Mouse (Mus musculus): Measurements from ENCODE around the gene Hpn. TPM values are rescaled to one million over a fixed set of nuclear protein-coding genes. Genes with fewer than 3 reads are reported as not detected.

The Hpn gene
- 26.4 and 27.5 TPM in 2 replicates for polyA plus RNA-seq (2014; fragmentation: Nextera tagmentation; extraction: Ambion mirVana)

DNA sequence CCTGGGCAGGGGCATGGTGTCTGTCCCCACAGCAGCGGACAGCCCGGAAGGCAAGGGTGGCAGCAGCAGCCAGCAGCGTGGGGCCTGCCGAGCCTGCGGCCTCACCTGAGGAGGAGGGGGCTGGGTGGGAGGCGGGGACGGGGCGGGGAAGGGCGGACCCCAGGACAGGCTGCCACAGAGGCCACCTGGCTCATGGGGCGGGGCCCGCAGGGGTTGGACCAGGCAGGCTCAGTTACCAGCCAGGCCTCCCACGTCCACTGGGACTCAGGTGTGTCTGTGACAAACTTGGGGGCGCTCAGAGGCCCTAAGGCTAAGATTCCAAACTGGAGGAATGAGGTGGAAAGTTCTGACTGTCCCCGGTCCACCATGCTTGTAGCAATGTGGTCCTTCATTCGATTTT lies at the start of gene Hpn:
Hpn (minus strand) TSS at position 109 of the 400 bp plus-strand sequence.
- peaks cover 25% of the 10 kb centered on the region for H3K4me1 ChIP-seq (ENCODE audit: control insufficient read depth, insufficient read depth, low read length)
- ATAC-seq (ENCODE audit: low FRiP score, low TSS enrichment): peak; percentile 58
- 11% methylated on average over 15 of the region's 15 CpGs for WGBS
- H3K4me2 ChIP-seq (replicated peaks; ENCODE audit: low read depth, low read length): peak within 1 kb of the TSS; percentile 36
- no peaks in the 10 kb centered on the region for H3K9me3 ChIP-seq (ENCODE audit: control insufficient read depth, low read length)
- peak within 1 kb of the TSS; percentile 71 for H3K27ac ChIP-seq (ENCODE audit: low read depth, low read length)
- H3K36me3 ChIP-seq (ENCODE audit: control insufficient read depth, insufficient read depth, low read length): no peaks in the 10 kb centered on the region
- peak within 1 kb of the TSS; percentile 34; the same call in 1 of the 2 replicates for H3K9ac ChIP-seq (ENCODE audit: low read depth, low read length)
- peak within 1 kb of the TSS; percentile 19 for H3K4me3 ChIP-seq (ENCODE audit: low read length)
- H3K27me3 ChIP-seq (ENCODE audit: control insufficient read depth, insufficient read depth, low read length): no peaks in the 10 kb centered on the region

DNA sequence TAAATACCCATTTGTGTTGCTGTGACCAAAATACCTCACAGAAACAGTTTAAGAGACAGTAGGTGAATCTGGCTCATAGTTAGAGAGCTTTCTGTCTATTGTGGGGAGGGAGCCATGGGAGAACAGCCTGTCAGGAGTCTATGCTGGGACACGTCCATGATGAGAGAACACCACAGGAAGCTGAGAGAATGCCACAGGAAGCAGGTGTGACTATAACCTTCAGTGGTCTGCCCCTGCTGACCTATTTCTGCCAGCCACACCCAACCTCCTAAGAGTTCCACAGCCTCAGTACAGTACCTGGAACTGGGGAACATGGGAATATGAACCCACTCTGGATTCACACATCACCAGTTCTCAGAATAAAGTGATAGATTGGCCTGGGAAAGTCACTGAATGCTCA lies 49.7 kb upstream of the Hpn start:
- no peak overlapping the region for H3K4me3 ChIP-seq (ENCODE audit: low read length)
- WGBS: 57% methylated on average over 1 of the region's 1 CpGs

DNA sequence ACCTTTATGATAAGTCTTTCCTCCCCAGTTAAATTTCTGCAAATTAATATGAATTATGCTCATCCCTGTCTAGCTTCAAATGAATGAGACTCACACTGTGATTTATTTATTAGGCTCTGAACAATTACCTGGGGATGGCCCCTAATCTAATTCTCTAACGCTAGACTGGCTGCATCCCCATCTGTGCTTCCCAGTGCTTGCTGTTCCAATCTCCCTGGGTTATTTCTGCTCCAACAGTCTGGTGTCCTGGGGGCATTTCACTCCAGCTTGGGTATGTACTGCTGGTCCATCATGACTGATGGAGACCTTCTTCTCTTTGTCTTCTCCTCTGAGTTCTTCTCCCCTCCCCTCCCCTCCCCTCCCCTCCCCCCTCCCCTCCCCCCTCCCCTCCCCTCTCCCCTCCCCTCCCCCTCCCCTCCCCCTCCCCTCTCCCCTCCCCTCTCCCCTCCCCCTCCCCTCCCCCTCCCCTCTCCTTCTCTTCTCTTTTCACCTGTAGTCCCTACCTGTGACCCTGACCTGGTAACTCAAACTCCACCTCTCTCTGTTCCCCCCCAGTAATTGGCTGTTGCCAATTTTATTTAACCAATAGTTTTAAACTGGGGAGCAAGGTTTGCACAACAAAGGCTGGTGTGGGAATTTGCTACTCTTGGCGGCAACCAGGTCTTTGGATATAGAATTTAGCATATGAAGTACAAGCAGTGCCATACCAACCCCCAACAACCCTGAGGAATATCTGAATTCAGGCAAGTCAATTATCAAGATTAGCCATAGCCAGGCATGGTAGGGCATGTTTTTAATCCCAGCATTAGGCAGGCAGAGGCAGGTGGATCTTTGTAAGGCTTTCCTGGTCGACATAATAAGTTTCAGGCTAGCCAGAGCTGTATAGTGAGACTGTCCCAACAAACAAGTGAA lies 48.8 kb upstream of the Hpn start:
- Histone ChIP-seq H3K4me1 (ENCODE audit: control insufficient read depth, insufficient read depth, low read length) (0 out of 2 replicates have a peak, but pooled peaks cover 2% of the 10 kb centered on the region), H3K9ac (ENCODE audit: low read depth, low read length) (no peak overlapping the region), H3K4me3 (ENCODE audit: low read length) (no peak overlapping the region), H3K9me3 (ENCODE audit: control insufficient read depth, low read length) (no peaks in the 10 kb centered on the region), H3K4me2 (replicated peaks; ENCODE audit: low read depth, low read length) (no peak overlapping the region), H3K36me3 (ENCODE audit: control insufficient read depth, insufficient read depth, low read length) (no peaks in the 10 kb centered on the region), H3K27ac (ENCODE audit: low read depth, low read length) (no peak overlapping the region), H3K27me3 (ENCODE audit: control insufficient read depth, insufficient read depth, low read length) (no peaks in the 10 kb centered on the region)
- ATAC-seq (ENCODE audit: low FRiP score, low TSS enrichment): no peak
- 64% methylated on average over 3 of the region's 3 CpGs for WGBS

More for the DNA sequence above, 49.7 kb upstream of the Hpn start:
- no peak for ATAC-seq (ENCODE audit: low FRiP score, low TSS enrichment)
- H3K4me1 ChIP-seq (ENCODE audit: control insufficient read depth, insufficient read depth, low read length): 0 out of 2 replicates have a peak, but pooled peaks cover 2% of the 10 kb centered on the region
- no peaks in the 10 kb centered on the region for H3K27me3 ChIP-seq (ENCODE audit: control insufficient read depth, insufficient read depth, low read length)
- H3K27ac ChIP-seq (ENCODE audit: low read depth, low read length): no peak overlapping the region
- H3K9me3 ChIP-seq (ENCODE audit: control insufficient read depth, low read length): no peaks in the 10 kb centered on the region
- H3K4me2 ChIP-seq (replicated peaks; ENCODE audit: low read depth, low read length): no peak overlapping the region
- no peak overlapping the region for H3K9ac ChIP-seq (ENCODE audit: low read depth, low read length)
- no peaks in the 10 kb centered on the region for H3K36me3 ChIP-seq (ENCODE audit: control insufficient read depth, insufficient read depth, low read length)

DNA sequence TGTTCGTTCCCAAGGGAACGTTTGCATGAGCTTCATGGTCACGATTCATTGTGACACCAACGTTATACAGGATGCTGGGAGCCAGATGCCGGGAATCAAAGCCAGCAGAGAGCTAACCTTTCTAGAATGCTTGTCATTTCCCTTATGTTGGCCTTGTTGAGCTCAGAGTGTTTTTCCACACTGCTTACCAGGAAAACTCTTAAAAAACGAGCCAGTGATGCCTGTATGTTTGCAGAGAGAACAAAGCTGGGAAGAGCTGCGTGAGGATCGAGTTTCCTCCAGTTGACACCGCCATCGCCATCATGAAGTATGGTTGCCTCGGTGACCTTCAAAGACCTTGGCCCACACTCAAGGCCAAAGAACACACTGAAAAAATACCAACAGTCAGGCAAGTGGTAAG lies 47.2 kb upstream of the Hpn start:
- no peak overlapping the region for H3K4me3 ChIP-seq (ENCODE audit: low read length)
- H3K4me1 ChIP-seq (ENCODE audit: control insufficient read depth, insufficient read depth, low read length): 0 out of 2 replicates have a peak, but pooled peaks cover 2% of the 10 kb centered on the region
- WGBS: 29% methylated on average over 11 of the region's 11 CpGs
- H3K36me3 ChIP-seq (ENCODE audit: control insufficient read depth, insufficient read depth, low read length): no peaks in the 10 kb centered on the region
- no peaks in the 10 kb centered on the region for H3K9me3 ChIP-seq (ENCODE audit: control insufficient read depth, low read length)
- no peak overlapping the region for H3K4me2 ChIP-seq (replicated peaks; ENCODE audit: low read depth, low read length)
- no peak overlapping the region for H3K27ac ChIP-seq (ENCODE audit: low read depth, low read length)
- ATAC-seq (ENCODE audit: low FRiP score, low TSS enrichment): 0 out of 2 replicates have a peak, but pooled peaks have one; percentile 26
- no peak overlapping the region for H3K9ac ChIP-seq (ENCODE audit: low read depth, low read length)
- H3K27me3 ChIP-seq (ENCODE audit: control insufficient read depth, insufficient read depth, low read length): no peaks in the 10 kb centered on the region

DNA sequence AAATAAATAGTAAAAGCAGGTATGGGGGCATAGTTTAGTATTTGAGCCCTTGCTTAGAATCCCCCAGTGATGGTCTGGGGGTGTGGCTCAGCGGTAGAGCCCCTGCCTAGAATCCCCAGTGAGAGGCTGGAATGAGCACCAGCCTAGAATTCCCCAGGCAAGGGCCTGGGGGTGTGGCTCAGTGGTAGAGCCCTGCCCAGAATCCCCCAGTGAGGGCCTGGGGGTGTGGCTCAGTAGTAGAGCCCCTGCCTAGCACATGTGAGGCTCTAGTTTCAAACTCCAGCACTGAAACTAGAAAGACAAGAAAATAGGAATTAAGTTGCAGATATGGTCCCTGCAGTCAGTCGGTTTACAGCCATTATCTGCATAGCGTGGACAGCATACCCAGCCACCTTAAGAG lies 46.7 kb upstream of the Hpn start:
- Histone ChIP-seq H3K4me1 (ENCODE audit: control insufficient read depth, insufficient read depth, low read length) (0 out of 2 replicates have a peak, but pooled peaks cover 2% of the 10 kb centered on the region), H3K4me3 (ENCODE audit: low read length) (no peak overlapping the region), H3K4me2 (replicated peaks; ENCODE audit: low read depth, low read length) (no peak overlapping the region), H3K9ac (ENCODE audit: low read depth, low read length) (no peak overlapping the region), H3K27me3 (ENCODE audit: control insufficient read depth, insufficient read depth, low read length) (no peaks in the 10 kb centered on the region), H3K36me3 (ENCODE audit: control insufficient read depth, insufficient read depth, low read length) (no peaks in the 10 kb centered on the region), H3K27ac (ENCODE audit: low read depth, low read length) (no peak overlapping the region), H3K9me3 (ENCODE audit: control insufficient read depth, low read length) (no peaks in the 10 kb centered on the region)
- 58% methylated on average over 3 of the region's 3 CpGs for WGBS
- ATAC-seq (ENCODE audit: low FRiP score, low TSS enrichment): 0 out of 2 replicates have a peak, but pooled peaks have one; percentile 46

DNA sequence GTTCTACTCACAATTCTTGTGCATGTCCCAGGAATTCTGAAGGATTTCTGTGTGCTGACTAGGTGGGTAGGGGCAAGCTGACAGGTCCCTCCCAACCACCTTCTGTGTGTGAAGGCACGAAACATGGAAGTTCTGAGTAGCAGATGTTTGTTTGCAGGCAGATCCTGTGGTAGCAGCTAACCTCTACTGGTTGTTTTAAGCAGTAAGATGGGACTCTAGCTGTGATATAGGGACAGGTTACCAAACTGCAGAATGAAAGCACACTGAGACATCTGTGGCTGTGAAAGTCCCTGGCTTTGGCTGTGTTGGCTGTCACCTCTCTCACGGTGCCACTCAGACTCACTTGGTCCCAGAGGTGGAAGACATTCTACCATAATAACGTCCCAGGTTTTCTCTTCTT lies 46.2 kb upstream of the Hpn start:
- Histone ChIP-seq H3K9ac (ENCODE audit: low read depth, low read length) (no peak overlapping the region), H3K9me3 (ENCODE audit: control insufficient read depth, low read length) (no peaks in the 10 kb centered on the region), H3K4me1 (ENCODE audit: control insufficient read depth, insufficient read depth, low read length) (0 out of 2 replicates have a peak, but pooled peaks cover 2% of the 10 kb centered on the region), H3K27me3 (ENCODE audit: control insufficient read depth, insufficient read depth, low read length) (no peaks in the 10 kb centered on the region), H3K36me3 (ENCODE audit: control insufficient read depth, insufficient read depth, low read length) (no peaks in the 10 kb centered on the region), H3K4me2 (replicated peaks; ENCODE audit: low read depth, low read length) (no peak overlapping the region), H3K27ac (ENCODE audit: low read depth, low read length) (no peak overlapping the region), H3K4me3 (ENCODE audit: low read length) (no peak overlapping the region)
- WGBS: 80% methylated on average over 3 of the region's 3 CpGs
- no peak for ATAC-seq (ENCODE audit: low FRiP score, low TSS enrichment)

DNA sequence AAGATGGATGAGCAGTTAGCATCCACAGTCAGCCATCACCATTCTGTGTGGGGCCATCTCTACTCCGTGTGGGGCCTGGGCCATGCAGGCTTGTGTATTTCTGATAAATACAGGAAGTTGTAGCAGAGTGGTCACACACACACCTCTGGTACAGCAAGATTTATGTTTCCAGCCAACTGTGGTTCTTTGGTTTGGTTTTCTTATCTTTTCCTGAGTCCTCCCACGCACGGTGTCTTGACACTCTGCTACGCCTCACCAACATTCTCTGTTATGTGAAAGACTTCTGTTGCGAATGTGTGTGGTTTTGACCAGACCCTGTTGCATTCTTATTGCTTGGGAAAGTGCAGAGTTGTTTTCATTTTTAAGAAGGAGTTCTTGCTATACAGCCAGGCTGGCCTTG lies 45.7 kb upstream of the Hpn start:
- H3K36me3 ChIP-seq (ENCODE audit: control insufficient read depth, insufficient read depth, low read length): no peaks in the 10 kb centered on the region
- peaks cover 5% of the 10 kb centered on the region; the same call in 1 of the 2 replicates for H3K4me1 ChIP-seq (ENCODE audit: control insufficient read depth, insufficient read depth, low read length)
- no peak overlapping the region for H3K4me2 ChIP-seq (replicated peaks; ENCODE audit: low read depth, low read length)
- H3K27me3 ChIP-seq (ENCODE audit: control insufficient read depth, insufficient read depth, low read length): no peaks in the 10 kb centered on the region
- no peak overlapping the region for H3K27ac ChIP-seq (ENCODE audit: low read depth, low read length)
- no peak overlapping the region for H3K9ac ChIP-seq (ENCODE audit: low read depth, low read length)
- H3K9me3 ChIP-seq (ENCODE audit: control insufficient read depth, low read length): no peaks in the 10 kb centered on the region
- no peak for ATAC-seq (ENCODE audit: low FRiP score, low TSS enrichment)
- H3K4me3 ChIP-seq (ENCODE audit: low read length): no peak overlapping the region
- 13% methylated on average over 5 of the region's 5 CpGs for WGBS

DNA sequence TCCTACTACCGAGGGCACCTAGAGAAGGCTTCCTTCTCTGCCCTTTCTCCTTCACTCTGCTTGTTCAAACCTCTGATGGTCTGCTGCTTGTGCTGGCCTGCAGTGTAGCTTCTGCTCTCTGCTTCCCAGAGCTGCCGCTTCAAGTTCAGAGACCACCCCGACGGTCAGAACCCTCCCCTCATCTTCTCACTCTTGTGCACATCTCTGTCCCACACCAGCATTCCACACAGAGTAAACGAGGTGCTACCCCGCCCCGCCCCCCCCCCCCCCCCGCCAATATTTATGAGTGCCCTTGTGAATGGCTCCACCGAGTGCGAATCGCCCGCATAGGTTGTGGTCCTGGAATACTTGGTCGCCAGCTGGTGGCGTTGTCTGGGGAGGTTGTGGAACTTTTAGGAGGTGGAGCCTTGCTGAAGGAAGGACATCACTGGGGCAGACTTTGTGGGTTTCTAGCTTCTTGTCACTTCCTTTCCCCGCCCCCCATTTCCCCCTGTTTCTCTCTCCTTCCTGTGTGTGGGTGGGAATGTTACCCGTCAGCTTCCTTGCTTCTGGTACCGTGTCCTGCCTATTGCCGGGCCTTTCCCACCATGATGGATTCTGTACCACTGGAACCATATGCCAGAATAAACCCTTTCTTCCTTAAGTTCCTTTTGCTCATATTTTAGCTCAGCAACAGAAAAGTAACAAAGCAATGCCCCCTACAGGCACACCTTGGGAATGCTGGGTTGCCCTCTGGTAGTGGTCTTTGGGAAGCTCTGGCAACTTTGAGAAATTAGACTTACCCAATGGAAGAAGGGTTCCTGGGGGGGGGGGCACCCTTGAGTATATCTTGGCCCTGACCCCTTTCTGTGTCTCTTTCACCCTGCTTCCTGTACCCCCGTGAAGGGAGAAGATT lies 41.2 kb upstream of the Hpn start:
- Histone ChIP-seq H3K4me3 (ENCODE audit: low read length) (no peak overlapping the region), H3K4me2 (replicated peaks; ENCODE audit: low read depth, low read length) (no peak overlapping the region)
- WGBS: 27% methylated on average over 16 of the region's 19 CpGs

More for the DNA sequence above, 41.2 kb upstream of the Hpn start:
- Histone ChIP-seq H3K9me3 (ENCODE audit: control insufficient read depth, low read length) (no peaks in the 10 kb centered on the region), H3K9ac (ENCODE audit: low read depth, low read length) (0 out of 2 replicates have a peak overlapping the region, but pooled peaks have one; percentile 23), H3K27me3 (ENCODE audit: control insufficient read depth, insufficient read depth, low read length) (no peaks in the 10 kb centered on the region), H3K36me3 (ENCODE audit: control insufficient read depth, insufficient read depth, low read length) (no peaks in the 10 kb centered on the region), H3K27ac (ENCODE audit: low read depth, low read length) (no peak overlapping the region), H3K4me1 (ENCODE audit: control insufficient read depth, insufficient read depth, low read length) (peaks cover 18% of the 10 kb centered on the region)
- peak; percentile 14 for ATAC-seq (ENCODE audit: low FRiP score, low TSS enrichment)

Data from kidney, embryonic 14.5 days (tissue).